Mouse (Mus musculus): ENCODE measurements at regions not wholly inside any gene's neighbourhood (a gene's known extent, or its start where the extent isn't known, plus 50 kb on each side); places are given as distances from the start of the nearest gene placed in this dataset.
"Not testable (repeated sequence)": the region's sequence is repeated elsewhere in the genome, so short reads cannot be mapped to it uniquely, and the experiment has no call there.

DNA sequence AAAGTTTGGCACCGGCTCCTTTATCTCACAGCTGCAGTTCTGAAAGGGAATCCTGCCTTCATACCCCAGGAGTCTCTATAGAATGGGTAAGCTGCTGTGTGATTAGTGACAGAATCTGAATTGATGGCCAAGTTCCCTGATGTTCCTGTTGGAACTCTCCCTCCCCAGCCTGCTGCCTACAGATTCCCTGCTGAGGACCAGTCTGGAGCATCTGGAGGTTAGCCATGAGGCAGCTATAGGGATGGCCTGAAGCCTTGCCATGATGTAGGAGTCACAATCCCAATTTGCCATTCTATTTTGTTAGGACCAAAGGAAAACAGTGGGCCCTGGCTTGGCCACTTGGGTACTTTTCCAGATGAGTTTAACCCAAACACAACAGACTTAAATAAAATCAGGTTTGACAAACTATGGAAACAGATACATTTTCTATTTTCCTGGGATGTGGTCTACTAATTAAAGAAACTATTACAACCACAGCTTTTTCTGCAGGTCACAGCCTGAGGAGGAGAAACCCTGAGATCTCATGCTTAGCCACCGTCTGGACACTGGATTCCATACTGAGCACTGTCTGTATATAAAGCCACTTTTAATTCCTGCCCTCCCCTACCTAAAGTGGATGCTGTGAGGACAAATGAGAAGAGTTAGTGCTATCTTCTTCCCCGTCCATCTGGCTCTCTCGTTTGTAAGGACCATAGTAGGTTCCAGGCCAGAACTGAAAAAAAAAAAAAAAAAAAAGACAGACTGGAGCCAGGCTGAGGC is 349.5 kb upstream of the Tbl1xr1 start:
- DNase-seq (ENCODE audit: low spot score in 2 of 2), result no peak

DNA sequence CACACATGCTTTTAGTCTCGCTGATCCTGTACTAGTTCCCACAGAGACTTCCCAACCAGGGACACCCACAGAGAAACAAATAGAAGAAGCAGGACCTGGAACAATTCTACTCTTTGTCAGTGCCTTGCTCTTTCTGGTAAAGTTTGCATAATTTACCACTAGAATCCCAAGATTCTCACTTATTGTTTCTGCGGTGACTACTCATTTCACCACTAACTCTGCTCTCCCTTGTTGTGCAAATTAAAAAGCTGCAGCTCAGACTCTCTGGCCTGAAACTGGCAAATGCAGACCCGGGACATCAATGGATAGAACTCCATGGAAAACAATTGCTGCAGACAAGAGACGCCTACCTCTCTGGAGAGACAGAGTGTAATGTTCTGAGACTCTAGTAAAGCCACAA is 348.4 kb upstream of the Tbl1xr1 start:
- no peak for DNase-seq (ENCODE audit: low spot score in 2 of 2)

DNA sequence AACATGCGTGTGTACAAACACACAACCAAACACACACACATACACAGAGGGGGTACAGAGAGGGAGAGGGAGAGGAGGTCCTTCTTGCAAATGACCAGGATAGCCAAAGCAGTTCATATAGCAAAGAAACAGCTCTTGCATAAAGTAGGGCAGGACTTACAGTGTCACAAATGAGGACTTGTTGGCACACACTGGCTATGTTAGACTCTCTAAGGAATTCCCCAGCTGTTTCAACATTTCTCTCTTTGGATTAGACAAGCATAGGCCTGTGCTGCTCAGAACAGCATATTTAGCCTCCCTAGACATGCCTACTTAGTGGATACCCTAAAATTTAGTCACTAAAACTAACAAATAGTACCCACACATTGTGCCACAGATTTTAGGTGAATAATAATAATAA is 347.1 kb upstream of the Tbl1xr1 start:
- DNase-seq (ENCODE audit: low spot score in 2 of 2), result no peak

DNA sequence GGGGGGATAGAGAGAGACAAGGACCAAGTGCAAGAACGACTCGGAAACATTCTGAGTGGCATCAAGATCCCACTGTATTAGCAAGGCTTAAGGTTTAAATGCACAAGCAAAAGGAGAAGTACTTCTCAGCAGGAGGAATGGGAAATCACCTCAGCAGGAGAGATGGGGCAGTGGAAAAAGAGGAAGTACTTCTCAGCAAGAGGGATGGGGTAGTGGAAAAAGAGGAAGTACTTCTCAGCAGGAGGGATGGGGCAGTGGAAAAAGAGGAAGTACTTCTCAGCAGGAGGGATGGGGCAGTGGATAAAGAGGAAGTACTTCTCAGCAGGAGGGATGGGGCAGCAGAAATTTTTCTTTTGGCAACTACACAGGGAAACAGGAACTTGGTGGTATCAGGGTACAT is 340.8 kb upstream of the Tbl1xr1 start:
- DNase-seq (ENCODE audit: low spot score in 2 of 2), result not testable (repeated sequence)

DNA sequence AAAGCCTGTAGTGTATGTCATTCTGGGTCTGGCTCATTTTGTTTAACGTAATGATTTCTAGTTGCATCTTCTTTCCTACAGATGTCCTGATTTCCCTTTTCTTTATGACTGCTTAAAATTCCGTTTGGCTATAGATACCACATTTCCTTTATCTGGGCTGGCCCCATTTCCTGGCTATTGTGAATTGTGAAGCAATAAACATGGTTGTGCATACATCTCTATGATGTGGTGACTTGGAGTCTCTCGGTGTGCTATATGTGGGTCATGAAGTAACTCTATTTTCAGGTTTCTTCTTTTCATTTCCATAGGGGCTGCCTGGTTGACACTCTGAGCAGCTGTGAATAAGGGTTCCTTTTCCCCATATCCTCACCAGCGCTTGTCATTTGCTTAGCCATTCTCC is 336.7 kb upstream of the Tbl1xr1 start:
- DNase-seq (ENCODE audit: low spot score in 2 of 2), result no peak

DNA sequence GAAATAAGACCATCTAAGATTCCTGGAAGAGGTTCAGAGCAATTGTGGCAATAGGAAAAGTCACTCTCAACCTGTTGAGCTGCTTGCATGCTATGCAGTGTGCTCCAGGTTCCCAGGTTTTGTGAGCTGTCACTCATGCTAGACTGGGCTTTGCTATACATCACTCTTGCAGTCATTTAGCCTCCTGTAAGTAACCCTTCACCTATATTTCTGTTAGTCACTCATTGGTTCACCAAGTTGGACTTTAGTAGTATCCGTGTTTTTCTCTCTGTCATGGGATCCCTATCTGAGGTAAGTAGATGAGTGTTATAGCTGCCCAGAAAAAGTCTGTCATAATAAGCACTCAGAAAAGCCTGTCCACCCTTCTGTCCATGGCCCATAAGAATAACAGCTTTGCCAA is 332.3 kb upstream of the Tbl1xr1 start:
- DNase-seq (ENCODE audit: low spot score in 2 of 2), result no peak

DNA sequence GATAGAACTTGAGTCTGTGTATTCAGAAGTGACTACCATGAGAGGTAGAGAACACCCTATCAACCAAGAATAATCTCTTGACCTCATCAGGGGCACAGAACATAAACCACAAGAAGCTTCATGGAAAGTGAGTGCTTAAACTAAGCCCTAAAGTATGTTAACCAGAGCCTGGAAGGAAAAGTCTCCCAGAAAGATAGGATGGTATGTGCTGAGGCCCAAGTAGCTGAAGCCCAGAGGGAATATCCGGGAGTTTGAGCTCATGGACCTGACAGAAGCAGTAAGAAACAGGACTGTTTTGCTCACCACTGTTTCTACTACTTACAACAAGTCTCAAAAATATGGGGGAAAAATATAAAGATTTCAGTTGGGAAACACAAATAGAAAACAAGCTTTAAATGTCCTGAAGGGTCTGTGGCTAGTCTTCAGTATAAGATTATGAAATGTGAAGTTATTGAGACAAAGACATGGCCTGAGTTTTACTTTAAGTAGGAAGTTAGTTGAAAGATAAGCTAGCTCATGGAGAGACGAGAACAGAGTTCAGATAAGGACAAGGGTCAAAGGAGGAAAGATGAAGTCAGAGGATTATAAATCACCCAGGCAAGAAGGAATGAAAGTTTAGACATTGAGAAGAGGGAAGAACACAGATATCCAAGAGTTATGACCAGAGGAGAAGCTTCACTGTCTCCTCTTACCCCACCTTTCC is 315.8 kb upstream of the Tbl1xr1 start:
- DNase-seq (ENCODE audit: low spot score in 2 of 2), result no peak

DNA sequence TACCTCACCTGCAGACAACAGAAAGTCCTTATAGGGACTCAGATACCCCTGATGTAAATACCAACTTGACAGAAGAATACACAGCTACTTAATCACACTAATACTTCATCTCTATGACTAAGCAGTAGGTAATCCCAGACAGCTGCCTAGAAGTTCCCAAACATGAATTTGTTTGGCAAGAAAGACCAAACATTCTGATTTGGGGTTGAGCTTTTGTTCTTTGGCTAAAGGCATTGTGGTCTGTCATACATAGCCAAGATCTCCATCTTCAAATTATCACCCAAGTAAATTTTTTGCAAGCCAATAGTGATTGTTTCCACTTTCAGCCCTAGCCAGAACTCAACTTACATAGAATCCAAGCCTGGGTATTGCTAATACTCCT is 315.2 kb upstream of the Tbl1xr1 start:
- DNase-seq (ENCODE audit: low spot score in 2 of 2), result no peak

DNA sequence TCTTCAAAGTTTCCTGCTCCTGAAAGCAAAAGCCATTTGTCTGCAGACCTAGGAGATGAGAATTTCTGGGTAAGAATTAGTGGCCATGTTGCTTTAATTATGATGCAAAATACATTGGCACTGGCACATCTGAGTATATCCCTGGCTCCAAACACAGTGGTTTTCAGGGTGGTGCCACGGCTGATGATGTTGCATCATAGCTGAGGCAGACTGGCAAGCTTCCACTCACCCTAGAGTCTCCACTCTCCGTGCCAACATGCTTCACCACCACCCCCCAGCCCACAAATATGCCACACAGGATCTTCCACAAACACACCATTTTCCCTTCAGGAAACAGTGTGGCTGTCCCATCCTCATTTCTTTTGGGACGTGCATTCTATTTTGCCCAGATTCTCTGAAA is 314.5 kb upstream of the Tbl1xr1 start:
- no peak for DNase-seq (ENCODE audit: low spot score in 2 of 2)

DNA sequence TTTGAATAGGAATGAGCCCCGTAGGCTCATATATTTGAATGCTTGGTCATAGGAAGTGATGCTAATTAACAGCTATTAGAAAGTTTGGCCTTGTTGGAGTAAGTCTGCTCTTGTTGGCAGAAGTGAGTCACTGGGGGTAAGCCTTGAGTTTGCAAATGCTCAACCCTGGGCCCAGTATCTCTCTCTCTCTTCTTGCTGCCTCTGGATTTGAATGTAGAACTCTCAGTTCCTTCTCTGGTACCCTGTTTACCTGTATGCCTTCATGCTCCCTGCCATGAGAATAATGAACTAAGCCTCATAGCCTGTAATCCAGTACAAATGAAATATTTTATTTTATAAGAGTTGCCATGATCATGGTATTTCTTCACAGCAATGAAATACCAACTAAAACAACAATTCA is 308.4 kb upstream of the Tbl1xr1 start:
- no peak for DNase-seq (ENCODE audit: low spot score in 2 of 2)

DNA sequence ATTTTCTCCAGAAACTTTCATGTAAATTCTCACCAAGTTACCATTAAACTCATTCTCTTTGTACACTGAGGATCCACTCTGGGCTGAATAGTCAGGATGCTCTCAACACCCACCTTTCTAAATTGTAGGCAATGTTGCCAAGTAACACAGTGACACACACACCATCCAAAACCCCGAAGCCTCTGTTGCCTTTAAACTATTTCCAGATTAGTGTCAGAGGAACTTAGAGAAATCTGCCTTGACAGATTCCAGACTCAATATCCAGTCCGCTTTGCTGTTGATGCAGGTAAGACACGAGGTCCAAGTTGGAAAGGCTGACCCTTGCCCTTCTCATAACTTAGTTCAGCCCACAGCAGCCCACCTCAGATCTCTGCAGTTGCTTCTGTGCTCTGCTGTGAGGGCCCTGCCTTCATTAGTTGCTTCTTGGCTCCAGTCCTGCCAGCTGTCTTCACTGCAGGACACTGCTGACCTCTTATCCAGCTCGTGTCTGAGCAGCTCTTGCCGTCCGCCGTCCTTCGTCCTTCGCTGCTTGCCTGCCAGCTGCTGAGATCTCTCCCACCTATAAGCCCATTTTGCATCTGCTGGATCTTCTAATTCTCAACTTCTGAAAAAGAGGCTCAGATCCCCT is 306.4 kb upstream of the Tbl1xr1 start:
- DNase-seq (ENCODE audit: low spot score in 2 of 2), result no peak

DNA sequence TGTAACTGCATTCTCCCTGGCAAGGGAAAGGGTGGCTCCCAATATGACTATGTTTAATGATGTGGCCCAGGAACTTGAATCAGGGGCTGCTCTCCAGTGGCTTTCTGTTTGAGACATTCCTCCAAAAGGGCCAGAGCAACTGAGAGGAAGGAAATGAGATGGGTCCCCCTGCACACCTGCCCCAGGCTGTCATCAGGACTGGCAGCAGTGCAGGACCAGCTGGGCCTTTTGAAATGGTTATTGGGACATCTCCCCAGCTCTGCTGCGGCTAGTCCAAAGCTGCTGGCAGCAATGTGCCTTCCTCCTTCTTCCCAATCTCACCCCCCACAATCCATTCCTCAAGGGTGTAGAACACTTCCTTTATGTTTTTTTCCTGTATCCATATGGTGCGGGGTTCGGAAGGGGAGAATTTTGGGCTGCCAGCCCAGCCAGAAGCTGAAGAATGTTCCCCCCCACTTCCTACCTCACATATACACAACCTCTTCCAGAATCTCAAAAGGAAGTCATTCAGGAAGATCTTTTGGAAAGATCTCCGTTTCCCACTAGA is 304.6 kb upstream of the Tbl1xr1 start:
- peak in 1 of 2 experiments; percentile 26 for DNase-seq (ENCODE audit: low spot score in 2 of 2)

DNA sequence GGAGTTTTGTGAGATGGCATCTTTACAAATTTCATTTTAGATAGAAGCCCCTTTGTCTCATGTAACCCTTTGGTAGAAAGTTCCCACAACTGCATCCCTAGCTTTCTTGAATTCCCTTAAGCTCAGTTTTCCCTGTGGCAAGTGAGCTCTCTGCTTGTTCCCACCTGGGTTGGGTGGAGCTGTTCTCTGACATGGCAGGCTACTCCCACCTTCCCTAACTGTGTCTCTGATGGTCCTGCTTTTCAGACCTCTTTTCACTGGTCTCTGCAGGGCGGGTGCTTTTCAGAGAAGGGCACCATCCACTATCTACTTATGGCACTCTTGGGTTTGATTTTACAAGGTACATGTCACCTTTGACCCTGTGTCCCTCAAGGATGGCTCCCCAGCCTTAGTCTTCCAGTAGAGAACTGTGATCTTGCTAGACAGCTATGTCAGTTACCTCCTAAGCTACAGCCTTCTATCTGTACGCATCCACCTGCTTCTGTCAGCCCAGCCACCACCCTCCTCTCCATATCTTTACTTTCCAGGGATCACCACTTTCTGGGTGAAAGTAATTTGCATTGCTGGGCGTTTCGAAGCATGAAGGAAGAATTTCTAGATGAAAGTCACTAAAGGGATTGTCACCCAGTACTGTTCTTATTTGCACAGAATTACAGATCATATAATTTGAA is 302.1 kb upstream of the Tbl1xr1 start:
- no peak for DNase-seq (ENCODE audit: low spot score in 2 of 2)

DNA sequence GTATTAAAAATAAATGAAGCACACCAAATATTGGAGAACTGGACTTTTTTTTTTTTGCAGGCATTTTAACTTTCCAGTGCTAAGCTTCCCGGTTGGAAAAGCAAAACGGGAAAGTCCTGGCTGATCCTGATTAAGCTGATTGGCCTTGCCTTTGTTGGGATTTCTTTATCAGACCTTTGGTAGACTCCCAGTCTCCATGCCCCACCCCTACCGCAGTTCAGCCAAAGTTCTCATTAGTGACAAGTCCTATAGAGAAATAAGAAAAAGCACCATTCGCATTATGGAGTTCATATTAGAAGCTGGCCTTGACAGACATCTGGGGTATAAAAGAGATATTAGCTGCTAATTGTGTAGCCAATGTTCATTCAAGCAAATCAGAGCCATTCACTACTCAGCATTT is 297.7 kb upstream of the Tbl1xr1 start:
- no peak for DNase-seq (ENCODE audit: low spot score in 2 of 2)

DNA sequence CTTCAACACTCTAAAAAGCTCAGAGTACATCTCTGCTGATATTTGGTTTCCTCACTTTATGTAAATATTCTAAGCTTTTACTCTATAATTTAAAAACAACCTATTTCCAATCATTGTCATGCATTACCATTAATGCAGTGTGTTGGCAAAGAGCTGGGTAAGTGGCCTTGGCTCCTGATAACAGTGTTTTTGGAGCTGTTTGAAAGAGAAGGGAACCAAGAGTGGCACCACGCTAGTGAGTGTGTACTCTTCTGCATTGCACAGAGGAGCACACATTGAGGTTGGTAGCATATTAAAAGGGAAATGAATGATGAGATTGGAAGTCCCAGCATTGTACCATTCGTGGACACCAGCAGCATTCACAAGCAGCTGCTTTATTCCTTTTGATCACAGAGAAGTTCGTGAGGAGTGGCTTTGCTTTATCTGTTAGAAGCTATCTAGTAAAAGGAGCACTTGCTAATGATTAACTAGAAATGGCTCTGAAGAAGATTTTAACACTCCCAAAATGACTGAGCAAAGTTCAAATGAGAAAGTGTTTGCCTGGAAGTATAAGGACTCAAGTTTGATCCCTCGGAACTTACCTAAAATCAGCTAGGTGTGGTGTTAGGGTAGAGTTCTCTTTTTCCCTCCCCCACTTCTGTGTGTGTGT is 284.3 kb upstream of the Tbl1xr1 start:
- no peak for DNase-seq (ENCODE audit: low spot score in 2 of 2)

DNA sequence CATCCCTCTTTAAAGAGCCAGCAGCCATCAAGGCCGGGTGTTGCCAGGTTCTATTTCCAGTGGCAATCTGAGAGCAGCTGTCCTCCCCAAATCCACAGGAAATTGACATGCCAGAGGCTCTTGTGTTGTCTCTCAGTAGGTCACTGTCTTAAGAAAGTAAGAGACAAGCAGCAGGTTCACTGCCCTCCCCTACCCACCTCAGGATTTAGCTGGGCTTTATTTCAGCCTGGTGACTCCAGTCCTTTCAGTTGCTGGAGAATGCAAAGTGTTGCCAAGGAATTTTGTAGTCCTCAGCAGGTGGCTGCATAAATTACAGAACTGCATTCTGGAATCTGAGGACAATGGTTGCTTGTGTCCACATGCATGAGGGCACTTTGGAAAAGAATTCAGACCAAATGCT is 278.3 kb upstream of the Tbl1xr1 start:
- DNase-seq (ENCODE audit: low spot score in 2 of 2), result no peak

DNA sequence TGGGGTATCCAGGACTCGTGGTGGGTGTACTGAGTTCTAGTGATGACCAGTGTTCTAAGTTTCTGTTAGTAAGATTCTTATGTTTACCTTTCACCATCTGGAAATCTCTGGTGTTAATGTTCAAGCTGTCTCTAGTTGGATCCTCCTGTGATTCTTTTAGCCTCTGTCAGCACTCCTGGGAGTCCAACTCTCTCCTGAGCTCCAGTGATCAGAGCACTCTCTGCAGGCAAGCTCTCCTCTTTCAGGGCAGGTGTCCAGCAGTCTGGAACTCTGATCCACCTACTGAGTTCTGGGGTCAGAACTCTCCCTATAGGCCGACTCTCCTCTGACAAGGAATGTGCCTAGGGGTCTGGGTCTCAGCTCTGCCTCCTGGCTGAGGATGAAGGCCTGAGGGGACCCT is 272.6 kb upstream of the Tbl1xr1 start:
- DNase-seq (ENCODE audit: low spot score in 2 of 2), result not testable (repeated sequence)

DNA sequence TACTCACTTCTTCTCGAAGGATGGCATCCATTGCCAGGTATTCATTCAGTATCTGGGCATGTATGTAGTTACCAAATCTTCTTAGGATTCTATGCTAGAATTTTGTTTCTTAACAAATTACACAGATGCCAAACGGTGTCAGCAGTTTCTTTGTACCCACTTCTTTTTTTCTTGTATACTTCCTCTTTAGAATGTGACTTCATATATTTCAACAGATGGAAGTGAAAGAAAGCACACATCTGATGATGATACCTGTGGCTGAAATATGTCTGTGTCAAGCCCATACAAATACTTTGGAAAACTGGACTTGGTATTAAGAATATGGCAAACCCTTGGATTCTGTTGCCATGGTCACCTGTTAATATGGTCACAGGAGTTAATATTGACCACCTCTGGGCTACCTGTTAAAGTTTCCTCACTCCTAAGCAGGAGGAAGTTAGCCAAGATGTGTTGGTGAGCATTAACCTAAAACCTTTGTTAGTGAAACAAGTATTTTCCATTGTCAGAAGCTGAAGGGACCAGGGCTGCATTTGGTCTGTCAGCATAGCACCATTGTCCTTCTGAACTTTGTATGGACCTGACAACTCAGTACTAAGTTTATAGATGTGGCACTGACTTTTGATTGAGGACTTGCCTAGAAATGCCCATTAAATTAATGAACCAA is 269.8 kb upstream of the Tbl1xr1 start:
- DNase-seq (ENCODE audit: low spot score in 2 of 2), result no peak

DNA sequence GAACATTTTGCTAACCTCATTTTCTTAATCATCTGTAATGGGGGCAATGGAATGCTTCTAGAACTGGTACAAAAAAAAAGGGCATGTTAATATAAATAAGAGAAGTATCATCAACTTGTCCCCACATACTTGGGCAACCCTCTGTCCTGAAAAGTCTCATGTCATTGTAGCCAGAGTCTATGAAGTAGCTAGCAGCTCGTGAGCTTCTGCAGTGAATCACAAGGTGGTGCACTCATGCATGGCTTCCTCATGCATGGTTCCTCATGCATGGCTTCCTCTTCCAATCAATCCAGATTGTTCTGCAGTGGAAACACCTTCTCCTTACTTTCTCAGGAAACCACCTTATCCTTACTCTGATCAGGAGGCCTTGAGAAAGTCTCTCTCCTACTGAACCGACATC is 267.9 kb upstream of the Tbl1xr1 start:
- DNase-seq (ENCODE audit: low spot score in 2 of 2), result no peak

DNA sequence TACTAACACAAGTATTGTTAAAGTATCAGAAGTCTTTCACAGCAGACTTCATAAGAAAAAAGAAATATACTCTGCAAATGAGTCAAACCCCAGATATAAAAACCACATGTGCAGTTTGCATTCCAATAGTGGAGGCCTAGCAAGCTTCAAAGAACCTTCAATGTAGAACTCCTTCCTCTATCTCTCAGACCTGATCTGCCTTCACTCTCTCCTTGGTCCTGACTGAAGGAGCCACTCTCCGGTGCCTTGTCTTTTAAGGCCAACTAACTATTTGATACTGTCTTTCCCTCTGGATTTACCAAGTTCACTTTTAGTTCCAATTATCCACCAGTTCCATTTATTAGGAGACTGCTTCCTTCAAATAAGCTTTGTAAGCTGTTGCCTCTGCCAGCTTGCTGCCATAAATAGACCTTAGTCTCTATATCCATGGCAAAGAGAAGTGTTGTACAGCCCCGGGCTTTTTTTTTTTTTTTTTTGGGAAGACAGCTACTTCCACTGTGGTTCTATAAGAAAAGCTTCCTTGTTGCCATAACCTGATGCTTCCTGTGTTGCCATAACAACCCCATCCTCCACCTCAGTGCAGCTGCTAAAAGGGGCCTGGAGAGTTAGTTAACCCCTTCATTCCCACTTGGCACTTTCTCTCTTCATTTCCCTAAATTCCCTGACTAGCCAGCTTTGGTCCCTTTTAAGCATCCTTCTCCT is 266.5 kb upstream of the Tbl1xr1 start:
- no peak for DNase-seq (ENCODE audit: low spot score in 2 of 2)
